Mouse (Mus musculus): Measurements from ENCODE around the gene Zbtb20.

Zbtb20 gene

DNA sequence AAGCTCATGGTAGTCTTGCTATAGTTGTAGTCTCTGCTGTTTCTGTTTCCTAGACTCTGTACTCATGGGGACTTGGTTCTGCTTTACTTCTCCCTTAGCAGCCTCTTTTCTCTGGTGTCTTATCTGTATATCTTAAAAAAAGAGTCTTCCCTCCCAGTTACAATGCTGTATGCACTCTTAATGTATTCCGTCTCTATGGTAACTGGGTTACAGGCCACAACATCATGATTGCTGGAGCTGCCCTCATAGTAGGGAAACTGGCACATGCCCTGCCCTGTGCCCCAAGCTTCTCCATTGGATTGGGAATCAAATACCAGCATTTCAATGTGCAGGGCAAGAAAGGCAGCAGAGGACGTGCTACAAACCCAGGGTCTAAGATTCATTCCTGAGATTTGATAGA, 567.4 kb downstream of the Zbtb20 start:
- no peak for DNase-seq (ENCODE audit: low read depth, low spot score)

DNA sequence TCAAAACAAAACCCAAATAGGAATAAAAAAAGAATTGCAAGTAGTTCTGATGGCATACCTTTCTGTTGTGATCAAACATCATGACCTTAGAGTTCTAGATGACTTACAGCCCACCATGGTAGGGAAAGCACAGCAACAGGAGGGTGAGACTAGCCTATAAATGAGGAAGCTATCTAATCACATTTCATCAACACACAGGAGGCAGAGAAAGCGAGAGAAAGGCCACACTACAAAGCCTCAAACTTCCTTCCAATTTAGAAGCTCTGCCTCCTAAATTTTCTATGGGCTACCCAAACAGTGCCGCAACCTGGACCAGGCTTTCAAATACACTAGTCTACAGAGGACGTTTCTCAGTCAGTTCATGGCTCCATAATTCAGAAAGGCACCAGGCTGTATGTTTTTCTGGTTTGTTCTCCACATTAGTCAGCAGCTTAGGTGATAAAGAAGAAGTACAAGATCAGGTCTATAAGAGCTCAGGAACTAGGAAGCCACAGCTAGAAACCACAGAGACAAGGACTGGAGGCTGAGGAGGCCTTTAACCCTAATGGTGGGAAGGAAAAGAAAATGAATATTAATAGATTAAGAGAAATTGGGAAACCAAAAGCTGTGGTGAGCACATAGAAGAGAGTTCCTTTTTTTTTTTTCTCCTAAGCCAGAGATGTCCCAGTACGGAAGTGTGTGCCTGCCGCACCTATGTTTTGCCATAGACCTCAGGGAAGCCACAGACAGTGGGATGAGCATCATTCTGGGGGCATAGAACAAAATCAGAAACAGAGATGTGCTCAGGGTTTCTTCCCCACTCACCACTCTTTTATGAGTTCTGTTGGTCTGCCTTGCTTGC, 572.7 kb downstream of the Zbtb20 start:
- no peak for DNase-seq (ENCODE audit: low read depth, low spot score)

DNA sequence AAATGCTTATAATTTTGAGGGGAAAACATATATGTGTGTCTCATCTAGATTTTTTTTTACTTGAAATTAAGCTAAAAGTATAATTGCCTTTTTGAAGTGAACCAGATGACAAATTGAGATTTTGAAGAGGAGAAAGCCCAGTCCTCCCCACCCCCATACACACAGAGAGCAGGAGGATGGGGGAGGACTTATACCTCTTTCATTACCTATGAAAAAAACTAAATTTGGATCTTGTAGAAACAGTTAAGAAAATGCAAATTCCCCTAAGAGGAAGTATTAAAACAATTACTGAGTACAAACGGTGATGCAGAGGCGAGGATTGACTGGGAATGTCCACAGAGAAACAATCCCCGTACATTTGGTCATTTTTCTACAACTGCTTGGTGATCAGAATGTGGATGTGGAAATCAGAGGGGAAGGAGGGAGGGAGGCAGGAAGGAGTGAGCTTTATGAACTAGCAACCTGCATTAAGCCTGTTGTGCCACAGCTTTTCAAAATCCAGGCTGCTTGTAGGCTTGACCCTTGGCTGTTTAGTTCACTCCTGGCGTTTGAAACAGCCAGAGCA, 578.8 kb downstream of the Zbtb20 start:
- no peak for DNase-seq (ENCODE audit: low read depth, low spot score)

DNA sequence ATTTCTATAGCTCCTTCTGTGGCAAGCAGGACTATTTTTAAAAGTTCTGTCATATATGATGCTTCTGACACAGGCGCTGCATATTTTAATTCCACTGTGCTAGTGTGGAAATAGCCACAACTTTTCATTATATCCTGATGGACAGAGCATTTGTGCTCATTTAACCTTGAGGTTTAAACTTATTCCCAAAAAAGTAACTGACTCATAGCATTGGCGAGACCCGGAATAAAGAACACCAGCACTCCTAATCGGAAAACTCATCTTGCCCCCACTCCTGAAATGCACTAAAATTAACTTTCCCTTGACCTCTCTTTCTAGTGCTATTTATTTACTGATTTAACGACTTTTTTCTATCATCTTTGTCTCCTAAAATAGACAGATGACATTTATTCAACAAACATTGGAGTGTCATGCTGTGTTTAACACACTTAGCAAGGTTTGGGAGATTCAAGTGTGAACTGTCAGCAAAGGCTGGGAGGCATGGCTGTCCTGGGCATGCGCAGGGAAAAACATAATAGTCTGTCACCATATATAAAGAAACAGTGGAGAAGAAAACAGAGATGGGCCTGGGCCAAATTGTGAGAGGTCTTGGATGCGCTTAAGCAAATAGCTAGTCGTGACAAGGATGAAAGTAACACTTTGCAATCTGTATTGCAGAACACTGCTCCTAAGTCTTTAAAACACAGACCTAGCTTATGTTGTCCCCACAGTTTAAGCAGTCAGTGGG, 580.9 kb downstream of the Zbtb20 start:
- DNase-seq (ENCODE audit: low read depth, low spot score) = no peak

DNA sequence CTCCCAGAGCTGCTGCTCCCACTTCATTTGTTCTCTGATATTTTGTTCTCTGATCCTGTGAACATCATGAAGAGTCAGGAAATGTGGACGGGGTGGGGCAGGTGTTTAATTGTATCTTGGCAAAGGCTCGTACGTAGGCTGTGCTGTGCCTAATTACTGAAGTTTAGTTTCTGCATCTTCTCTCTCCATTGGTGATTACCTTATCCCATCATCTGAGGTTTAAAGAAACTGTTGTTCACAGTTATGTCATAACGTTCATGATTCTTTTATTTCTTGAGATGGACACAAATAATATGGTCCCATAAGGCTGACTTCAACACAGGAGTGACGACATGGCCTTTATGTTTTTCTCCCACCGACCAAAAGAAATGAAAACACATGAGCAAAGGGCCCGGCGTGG, 582.1 kb downstream of the Zbtb20 start:
- DNase-seq (ENCODE audit: low read depth, low spot score) = no peak

DNA sequence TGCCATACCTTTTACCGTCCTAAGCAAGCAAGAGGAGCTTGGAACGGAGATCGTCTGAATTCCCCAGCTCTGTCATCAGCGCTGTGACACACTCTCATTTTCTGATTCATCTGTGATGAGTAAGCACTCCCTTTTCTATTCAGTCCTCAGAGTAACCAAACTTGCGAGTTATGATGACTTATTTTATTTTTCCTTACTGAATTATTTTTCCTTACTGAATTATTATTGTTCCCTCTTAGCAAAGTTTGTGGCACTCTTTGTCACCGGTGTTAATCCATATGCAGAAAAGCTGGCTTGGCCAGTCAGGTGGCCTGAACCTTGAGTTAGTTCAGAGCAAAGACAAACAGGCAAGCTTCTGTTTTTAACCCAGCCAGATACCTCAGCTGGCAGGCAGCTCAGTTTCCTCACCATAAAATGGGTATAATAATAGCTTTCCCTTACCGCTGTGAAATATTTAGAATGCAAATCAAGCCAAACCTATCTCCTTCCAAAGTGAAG, 583.1 kb downstream of the Zbtb20 start:
- DNase-seq (ENCODE audit: low read depth, low spot score) = no peak

DNA sequence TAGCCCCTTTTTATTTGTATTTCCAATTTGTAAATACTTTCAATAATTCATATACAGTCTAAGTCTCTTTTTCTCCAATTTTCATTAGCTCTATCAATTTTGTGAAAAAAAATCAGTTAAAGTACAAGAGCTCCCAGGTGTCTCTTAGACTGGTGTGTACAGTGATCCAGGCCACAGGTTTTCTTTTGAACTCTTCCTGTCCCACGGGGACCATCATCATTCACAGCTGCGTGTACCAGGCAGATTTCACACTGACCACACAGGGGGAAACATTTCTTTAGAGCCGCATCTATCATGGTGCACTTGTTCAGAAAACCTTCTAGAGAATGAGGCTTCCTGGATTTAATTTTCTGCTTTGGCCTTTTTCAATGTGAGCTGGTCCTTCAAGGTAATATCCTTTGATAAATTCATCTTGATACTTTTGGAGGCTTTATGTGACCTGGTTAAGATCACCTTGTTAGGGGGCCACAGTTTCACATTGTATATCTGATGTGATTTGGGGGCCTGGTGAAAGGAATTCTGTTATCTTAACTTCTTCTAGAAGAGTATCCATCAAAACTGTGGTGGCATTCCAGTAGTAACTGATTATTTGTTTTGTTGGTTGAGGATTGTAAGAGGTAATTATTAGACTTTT, 586.2 kb downstream of the Zbtb20 start:
- DNase-seq (ENCODE audit: low read depth, low spot score) = no peak

DNA sequence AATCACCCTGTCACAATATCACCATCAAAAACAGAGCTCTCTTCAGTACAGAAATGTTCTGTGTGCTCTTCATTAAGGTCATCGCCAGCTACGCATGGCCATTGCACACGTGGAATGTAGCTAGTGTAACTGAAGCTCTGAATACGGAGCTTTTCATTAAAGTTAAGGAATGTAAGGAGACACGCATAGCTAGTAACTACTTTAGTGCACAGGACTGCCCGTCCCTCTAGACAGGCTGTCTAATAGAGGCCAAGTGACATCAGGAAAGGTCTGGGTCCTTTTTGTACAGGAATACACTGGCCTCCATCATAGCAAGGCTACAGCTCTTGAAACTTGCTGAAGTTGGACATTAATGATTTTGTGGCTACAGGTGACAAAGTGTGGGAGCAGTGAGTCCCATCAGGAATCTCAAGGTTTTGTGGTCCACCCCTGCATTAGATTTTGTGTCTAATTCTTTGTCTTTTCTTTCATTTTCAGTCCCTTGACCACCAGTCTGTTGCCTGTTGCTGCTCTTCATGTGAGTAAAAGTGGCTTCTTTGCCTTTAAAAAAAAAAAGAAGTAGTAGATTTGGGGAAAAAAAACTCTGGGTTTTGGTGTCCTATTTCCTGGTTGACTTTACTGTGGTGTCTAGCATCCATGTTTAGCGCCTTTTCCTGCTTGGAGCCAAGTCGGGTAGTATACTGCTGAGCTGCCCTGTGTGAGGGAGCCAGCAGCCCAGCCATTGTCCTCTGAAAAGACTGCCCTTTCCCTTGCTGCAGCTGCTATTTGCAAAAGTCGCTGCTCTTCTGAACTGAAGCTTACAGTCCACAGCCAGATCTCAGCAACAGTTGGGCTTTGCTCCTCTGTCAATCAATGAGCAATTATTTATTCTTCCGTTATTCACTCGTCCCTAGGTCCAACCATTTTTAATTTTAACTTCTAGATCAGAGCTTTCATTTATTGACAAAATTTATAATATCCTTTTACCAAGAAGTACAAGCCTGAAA, 587.1 kb downstream of the Zbtb20 start:
- no peak for DNase-seq (ENCODE audit: low read depth, low spot score)

DNA sequence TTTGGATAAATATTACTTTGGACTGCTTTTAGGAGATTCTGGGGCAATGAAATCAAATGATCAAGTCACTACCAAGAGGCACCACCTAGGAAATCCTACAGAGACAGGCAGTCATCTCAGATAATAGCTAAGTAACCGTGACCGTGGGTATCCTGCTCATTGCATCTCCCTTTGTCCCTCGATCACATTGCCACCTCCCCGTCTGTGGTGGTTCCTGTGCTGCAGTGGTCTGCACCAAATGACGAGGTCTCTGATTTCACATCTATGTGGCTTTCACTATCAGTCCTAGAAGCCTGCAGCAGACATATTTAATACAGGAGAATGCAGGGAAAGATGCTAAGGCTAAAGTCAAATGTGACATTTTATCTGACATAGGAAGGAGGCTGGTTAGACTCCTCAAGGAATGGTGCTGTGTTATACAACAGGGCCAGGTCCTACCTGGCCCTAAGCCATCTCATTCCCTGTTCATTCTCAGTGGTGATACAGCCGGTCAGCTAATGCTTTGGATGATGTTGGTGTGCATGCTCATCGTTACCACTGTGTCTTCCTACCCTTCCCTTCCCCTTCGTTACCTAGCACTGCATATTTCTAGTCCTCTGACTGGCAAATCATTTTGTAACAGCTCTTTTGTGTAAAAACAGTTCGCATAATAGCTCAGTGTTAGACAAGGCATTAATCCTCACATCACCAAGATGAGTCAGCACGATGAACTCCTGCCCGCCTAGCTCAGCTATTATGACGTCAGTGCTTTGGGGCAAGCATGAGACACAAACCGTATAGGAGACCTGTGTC, 588.2 kb downstream of the Zbtb20 start:
- no peak for DNase-seq (ENCODE audit: low read depth, low spot score)

DNA sequence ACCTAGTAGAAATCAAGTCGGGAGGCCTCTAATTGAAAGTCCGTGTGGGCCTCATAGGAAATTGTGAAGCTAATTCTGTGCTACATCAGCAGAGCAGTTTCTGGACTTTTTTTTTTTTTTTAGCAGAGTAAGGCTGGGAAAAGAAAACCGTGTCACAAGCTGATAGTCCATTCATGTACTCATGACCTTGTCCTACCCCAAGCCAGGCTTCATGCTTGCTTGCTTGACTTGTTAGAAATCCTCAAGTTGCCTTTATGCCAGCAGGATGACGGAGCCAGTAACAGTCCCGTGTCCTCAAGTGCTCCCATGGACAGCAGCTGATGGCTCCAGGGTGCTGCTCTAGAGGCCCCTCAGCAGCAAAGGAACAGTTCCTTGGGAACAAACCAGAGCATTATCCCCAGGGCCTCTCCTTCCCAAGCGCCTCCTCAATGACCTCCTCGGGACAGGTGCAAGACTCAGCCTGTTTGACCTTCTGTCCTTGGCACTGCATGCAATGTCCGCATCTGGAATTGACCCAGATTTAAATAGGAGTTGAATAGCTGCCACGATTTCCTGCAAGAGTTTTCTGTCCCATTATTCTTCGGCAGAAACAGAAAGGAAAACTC, 588.9 kb downstream of the Zbtb20 start:
- peak; percentile 21 for DNase-seq (ENCODE audit: low read depth, low spot score)

DNA sequence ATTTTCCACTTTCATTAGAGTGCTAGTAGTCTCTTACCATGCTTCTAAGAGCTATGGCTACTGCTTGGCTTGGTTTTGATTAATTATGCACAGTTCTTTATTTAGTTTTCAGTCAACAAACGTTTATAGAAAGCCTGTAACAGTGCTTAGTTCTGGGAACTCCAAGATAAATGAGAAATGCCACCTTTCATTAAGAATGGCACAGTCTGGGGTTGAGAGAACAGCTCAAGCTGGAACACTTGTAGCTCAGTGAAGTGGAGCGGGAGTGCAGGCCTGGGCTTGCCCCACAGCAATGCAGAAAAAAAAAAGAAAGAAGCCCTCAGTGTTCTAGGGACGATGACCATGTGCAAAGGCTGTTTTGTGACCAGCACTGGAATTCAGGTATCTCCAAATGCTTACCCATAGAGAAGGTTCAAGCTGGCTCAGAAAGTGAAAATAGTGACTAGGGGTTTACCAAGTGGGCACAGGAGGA, 589.7 kb downstream of the Zbtb20 start:
- DNase-seq (ENCODE audit: low read depth, low spot score) = no peak

DNA sequence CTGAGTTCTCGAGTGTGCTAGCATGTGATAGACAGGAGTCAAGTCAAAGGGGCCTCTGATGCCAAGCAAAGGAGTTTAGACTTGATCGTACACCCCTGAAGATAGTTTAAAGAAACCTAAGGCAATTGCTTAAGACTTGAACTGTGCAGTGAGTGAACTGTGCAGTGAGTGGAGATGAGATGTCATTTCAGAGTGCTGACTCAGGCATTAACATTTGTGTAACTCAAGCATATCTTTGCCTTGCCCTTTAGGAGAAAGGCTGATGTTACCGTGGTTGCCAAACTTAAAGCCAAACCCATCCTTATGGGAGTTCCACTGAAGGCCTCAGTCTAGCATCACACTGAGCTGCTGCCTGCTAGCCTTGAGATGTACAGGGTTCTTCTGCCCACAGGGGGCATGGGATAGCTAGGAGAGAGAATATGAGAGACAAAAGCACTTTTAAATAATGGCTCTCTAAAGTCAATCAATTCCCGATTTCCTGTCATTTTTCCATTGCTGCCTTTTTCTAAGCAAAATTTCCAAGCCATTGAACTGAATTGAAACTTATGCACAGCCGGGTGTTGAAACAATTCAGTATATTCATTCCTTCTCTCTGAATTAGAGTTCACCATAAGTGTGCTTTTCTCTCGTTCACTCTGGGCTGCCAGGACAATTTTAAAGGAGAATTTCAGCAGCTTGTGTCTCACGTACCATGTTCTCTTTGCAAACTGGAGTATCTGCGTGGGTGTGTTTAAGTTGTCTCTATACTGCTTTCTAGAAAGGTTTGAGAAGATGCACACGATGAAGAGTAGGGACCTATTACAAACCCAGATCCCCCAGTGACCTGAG, 590.5 kb downstream of the Zbtb20 start:
- DNase-seq (ENCODE audit: low read depth, low spot score) = no peak

DNA sequence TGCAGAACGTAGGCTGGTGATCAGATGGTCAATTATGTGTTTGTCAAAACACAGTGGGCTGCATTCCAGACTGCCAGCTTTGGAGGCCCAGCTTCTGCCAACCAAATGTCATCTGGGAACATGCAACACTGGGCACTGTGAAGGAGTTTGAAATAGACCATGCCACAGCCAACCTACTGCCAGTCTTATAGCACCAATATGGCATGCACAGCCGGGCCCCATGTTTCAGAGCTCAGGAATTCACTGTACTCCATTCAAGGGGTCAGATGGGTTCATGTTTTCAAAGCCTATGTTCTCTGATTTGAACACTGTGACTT, 591.0 kb downstream of the Zbtb20 start:
- no peak for DNase-seq (ENCODE audit: low read depth, low spot score)

DNA sequence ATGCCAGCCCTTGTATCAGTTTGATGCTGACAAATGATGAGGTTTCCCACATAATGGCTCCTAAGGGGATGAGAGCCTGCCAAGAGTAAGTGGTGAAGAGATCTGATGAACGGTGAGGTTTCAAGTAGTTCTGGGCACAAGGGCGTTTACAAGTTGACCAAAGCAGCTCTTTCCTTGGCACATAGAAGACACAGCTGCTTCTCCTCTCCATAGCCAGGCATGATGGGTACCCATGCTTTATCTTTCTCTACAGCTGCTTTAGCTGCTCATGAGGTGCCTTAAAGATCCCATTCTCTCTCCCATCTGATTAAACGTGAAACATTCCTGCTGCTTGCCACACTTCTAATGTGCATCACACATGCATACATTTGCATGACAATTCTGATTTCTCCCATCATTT, 595.4 kb downstream of the Zbtb20 start:
- no peak for DNase-seq (ENCODE audit: low read depth, low spot score)

DNA sequence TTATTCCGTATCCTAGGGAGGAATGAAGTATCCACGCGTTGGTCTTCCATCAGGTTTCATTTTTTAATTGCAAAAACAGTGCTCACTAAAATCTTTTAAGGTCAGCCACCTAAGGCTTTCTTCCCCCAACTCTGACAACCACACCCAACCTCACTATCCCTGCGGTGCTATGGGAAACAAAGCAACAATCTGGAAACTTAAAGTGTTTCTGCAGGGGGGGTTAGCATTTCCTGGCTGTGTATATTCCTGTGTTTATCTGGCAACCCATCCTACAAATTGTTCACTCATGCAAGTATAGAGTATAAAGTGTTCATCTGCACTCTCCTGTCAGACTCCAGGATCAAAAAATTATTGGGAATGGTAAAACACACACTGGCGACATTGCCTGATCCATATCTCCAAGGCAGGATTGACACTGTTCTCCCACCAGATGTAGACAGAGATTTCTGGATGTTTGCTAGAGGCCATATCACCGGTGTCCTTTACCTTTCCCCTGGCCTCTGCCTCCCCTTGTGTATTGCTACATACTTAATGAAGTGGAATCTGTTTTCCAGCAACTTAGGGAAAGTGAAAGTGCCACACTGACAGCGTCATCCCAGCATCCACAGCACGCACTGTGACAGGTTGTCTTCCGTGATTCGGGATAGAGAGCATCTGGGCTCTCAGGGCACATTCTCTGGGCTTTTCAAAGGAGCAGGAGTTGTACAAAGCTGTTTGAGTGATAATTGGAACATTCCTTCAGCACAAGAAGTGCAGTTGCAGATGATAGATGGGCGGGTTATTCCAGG, 599.5 kb downstream of the Zbtb20 start:
- no peak for DNase-seq (ENCODE audit: low read depth, low spot score)

DNA sequence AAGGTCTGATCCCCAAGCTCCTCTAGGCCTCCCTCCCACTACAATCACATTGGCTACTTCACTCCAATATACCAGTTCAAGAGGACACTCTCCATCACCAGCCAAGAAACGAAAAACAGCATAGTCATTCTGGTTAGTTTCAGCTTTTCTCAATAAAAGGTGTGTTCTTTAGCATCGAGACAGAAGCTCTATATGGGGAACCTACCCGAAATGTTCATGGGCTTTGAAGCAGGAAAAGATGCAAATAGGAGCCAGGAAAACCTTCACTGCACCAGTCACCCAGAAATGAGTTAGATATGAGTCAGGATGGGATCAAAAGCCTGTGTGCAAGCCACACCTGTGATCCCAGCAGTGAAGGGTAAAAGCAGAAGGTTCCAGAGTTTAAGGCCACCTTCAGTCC, 601.2 kb downstream of the Zbtb20 start:
- DNase-seq (ENCODE audit: low read depth, low spot score) = no peak

DNA sequence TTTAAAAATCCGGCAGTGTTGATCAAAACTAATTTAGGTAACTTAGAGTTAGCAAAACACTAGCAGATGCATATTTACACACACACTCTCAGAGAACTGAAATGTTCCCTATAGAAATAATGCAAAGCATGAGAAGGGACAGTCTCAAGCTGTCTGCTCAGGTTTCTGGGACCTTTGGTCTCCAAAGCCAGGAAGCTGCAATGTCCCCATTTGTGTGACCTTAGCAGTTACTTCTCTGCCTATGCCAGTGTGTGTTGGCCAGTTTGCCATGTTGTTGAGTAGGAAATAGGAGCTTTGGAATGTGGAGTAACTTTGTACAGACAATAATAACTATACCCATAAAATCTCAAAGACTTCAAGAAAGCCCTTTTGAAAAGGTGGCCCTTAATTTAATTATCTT, 602.7 kb downstream of the Zbtb20 start:
- DNase-seq (ENCODE audit: low read depth, low spot score) = no peak

DNA sequence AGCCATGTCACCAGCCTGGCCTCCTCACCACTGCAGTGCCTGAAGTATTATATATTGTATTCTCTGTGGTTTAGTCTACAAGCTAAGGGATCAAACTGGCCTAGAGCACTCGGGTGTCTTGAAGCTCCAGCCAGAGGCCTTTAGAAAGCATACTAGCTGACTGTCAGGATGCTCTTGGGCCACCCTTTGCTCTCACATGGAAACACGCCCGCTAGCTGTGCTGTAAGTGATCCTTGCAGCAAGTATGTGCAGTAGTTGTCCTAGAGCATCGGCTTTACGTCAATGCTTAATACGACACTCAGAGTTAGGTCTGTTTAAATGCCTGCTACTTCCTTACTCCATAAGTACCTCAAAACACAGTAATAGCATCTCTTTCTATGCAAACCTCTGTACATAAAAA, 604.9 kb downstream of the Zbtb20 start:
- DNase-seq (ENCODE audit: low read depth, low spot score) = no peak

Data from ES-CJ7 (cell line).